Mouse (Mus musculus) liver, embryonic 13.5 days (tissue): ENCODE data around the gene Zfp59. TPM values are rescaled to one million over a fixed set of nuclear protein-coding genes. Genes with fewer than 3 reads are reported as not detected.
"Not testable (repeated sequence)": the region's sequence is repeated elsewhere in the genome, so short reads cannot be mapped to it uniquely, and the experiment has no call there.

ENCODE experiments used
- ATAC-seq: fragments of 200-750 bp; cut with Nextera tagmentation; 2 replicates; pipeline ENCODE4 v1.8.0; 2017; ENCODE audit warnings: low read depth, mild to moderate bottlenecking, moderate number of reproducible peaks, moderate library complexity
- DNase-seq: peaks from one replicate; pipeline ENCODE4 v3.0.0; 2022
- H3K27ac ChIP-seq: fragments of 300-500 bp; sonication (generic); 2 replicates; pipeline ENCODE4 v1.5.1; 2015; ENCODE audit warnings: moderate library complexity, mild to moderate bottlenecking, inconsistent platforms
- H3K27me3 ChIP-seq: fragments of 300-500 bp; sonication (generic); 2 replicates; pipeline ENCODE4 v1.6.1; 2015; ENCODE audit warnings: mild to moderate bottlenecking, inconsistent platforms
- H3K36me3 ChIP-seq: fragments of 300-500 bp; sonication (generic); 2 replicates; pipeline ENCODE4 v1.6.1; 2015; ENCODE audit warnings: mild to moderate bottlenecking, inconsistent platforms
- H3K4me1 ChIP-seq: fragments of 300-500 bp; sonication (generic); replicated peaks from 2 replicates; pipeline ENCODE4 v1.6.1; 2015; ENCODE audit warnings: inconsistent platforms
- H3K4me2 ChIP-seq: fragments of 300-500 bp; sonication (generic); 2 replicates; pipeline ENCODE4 v1.6.1; 2015; ENCODE audit warnings: inconsistent platforms, mild to moderate bottlenecking, moderate library complexity
- H3K4me3 ChIP-seq: fragments of 300-500 bp; sonication (generic); replicated peaks from 2 replicates; pipeline ENCODE4 v1.5.1; 2015; ENCODE audit warnings: mild to moderate bottlenecking, inconsistent platforms
- H3K9ac ChIP-seq: fragments of 300-500 bp; sonication (generic); 2 replicates; pipeline ENCODE4 v1.6.1; 2015; ENCODE audit warnings: mild to moderate bottlenecking, inconsistent platforms
- H3K9me3 ChIP-seq: fragments of 300-500 bp; sonication (generic); replicated peaks from 2 replicates; pipeline ENCODE4 v1.6.1; 2016; ENCODE audit warnings: inconsistent platforms
- WGBS: fragments of 180-500 bp; shearing (Covaris S2); methylation state at CpG from one replicate; pipeline ENCODE4 v1.1.7; 2015; ENCODE audit not compliant: insufficient replicate concordance; 5-methylcytosine and 5-hydroxymethylcytosine counted together
- polyA plus RNA-seq: library from polyadenylated mRNA; unstranded; fragments of >200 nt; fragmentation: Nextera tagmentation; extraction: Ambion mirVana; gene quantifications from 2 replicates; pipeline ENCODE4 v1.2.1, GENCODE M21; 2015

The Zfp59 gene
- 1.8 and 2.5 TPM in 2 replicates for polyA plus RNA-seq

DNA sequence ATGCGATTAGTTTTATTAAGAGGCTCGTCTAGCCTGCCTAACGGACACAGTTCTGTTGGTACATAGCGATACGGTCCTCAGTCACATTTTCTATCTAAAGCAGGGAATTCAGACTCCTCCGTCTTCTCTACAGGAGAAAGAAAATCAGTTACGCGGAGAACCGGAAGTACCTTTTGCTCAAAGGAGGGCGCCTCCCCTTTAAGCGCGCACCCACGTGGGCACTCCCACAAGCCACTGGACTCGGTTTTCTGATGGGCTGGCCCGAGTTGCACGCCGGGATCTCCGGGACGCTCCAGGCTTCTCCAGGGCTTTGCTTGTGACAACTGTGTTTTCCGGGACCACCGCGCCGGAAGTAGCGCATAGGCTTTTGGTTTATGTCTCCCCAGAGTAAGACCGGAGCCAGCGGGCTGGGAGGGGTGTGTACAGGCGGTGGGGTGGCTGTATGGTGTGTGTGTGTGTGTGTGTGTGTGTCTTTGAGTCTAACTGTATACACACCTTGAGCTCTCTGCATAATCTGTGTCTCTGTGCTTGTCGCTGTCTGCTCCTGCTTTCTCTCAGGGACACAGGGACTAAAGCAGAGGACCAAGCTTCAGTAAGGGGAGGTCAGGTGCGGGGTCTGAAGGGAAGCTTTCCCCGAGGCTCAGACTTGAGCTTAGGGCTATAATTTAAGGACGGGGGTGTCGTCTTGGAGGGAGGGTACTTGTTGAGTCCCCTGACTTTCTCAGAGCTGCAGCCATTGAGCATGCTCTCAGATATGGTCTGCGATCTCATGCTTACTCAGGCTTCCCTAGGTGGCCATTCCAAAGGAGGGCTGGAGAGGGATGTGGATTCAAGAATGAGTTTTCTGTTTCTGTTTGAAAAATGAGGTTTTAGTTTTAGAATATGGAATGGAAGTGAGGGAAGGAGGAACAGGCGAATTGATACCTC lies at the start of gene Zfp59:
Gene Zfp59 (plus strand): TSS at position 285 of the 927 bp plus-strand sequence.
- WGBS: 4% methylated on average over 34 of the region's 34 CpGs
- ATAC-seq: peak; percentile 92

DNA sequence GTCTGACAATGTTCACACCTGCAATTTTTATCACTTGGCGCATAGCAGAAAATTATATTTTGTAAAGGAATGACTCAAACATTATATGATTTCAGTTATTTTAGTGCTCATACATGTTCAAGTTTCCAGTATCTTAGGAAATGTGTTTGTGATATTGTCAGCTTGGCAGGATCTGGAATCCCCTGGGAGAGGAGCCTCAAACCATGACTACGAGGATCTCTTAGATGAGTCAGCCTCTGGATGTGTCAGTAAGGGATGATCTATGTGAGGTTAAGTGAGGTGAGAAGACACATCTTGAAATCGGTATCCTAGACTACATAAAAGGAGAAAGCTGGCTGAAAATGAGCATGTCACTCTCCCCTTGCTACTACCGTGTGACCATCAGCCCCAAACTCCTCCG lies 49.1 kb upstream of the Zfp59 start:
- Histone ChIP-seq H3K9me3 (no peaks in the 10 kb centered on the region; the same call in 1 of the 2 replicates), H3K27ac (no peak overlapping the region), H3K36me3 (no peaks in the 10 kb centered on the region), H3K4me1 (no peaks in the 10 kb centered on the region), H3K27me3 (no peaks in the 10 kb centered on the region), H3K4me3 (no peak overlapping the region), H3K9ac (no peak overlapping the region), H3K4me2 (no peak overlapping the region)
- DNase-seq (no peak), ATAC-seq (no peak)
- whole genome bisulfite sequencing: 63% methylated on average over 5 of the region's 5 CpGs

More for the DNA sequence above, at the start of gene Zfp59:
- Histone ChIP-seq H3K4me3 (peak within 1 kb of the TSS; percentile 66), H3K36me3 (0 out of 2 replicates have a peak, but pooled peaks cover 1% of the 10 kb centered on the region), H3K4me1 (peaks cover 13% of the 10 kb centered on the region), H3K27me3 (no peaks in the 10 kb centered on the region), H3K27ac (peak within 1 kb of the TSS; percentile 39; the same call in 1 of the 2 replicates), H3K9ac (peak within 1 kb of the TSS; percentile 63), H3K4me2 (peak within 1 kb of the TSS; percentile 68), H3K9me3 (no peaks in the 10 kb centered on the region)
- peak; percentile 76 for DNase-seq

- H3K9me3 ChIP-seq, H3K4me1 ChIP-seq, ATAC-seq, H3K27ac ChIP-seq, H3K36me3 ChIP-seq, H3K4me2 ChIP-seq, H3K4me3 ChIP-seq, H3K9ac ChIP-seq, H3K27me3 ChIP-seq, DNase-seq: not testable (repeated sequence)
- WGBS: 51% methylated on average over 3 of the region's 3 CpGs
These were observed 44.5 kb upstream of the Zfp59 start for GRCm38 (mm10) chr7:27793865-27794264.

DNA sequence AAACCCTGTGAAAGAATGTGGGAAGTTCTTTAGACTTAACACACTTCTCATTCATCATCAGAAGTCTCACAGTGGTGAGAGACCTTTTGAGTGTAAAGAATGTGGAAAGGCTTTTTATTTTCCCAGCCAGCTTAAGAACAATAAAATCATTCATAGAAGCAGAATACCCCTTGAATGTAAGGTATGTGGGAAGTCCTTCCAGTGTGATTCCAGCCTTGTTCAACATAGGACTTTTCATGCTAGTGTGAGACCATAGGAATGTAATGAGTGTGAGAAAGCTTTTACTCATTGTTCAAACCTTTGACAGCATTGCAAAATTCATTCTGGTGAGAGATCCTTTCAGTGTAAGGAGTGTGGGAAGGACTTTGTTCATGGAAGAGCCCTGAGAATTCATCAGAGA lies 43.8 kb upstream of the Zfp59 start:
- ATAC-seq (no peak), DNase-seq (no peak)
- no peaks in the 10 kb centered on the region; the same call in 1 of the 2 replicates for H3K9me3 ChIP-seq
- H3K4me1 ChIP-seq: no peaks in the 10 kb centered on the region
- H3K4me3 ChIP-seq: no peak overlapping the region
- no peak overlapping the region for H3K9ac ChIP-seq
- H3K4me2 ChIP-seq: no peak overlapping the region
- no peaks in the 10 kb centered on the region for H3K27me3 ChIP-seq
- no peaks in the 10 kb centered on the region for H3K36me3 ChIP-seq
- no peak overlapping the region for H3K27ac ChIP-seq

DNA sequence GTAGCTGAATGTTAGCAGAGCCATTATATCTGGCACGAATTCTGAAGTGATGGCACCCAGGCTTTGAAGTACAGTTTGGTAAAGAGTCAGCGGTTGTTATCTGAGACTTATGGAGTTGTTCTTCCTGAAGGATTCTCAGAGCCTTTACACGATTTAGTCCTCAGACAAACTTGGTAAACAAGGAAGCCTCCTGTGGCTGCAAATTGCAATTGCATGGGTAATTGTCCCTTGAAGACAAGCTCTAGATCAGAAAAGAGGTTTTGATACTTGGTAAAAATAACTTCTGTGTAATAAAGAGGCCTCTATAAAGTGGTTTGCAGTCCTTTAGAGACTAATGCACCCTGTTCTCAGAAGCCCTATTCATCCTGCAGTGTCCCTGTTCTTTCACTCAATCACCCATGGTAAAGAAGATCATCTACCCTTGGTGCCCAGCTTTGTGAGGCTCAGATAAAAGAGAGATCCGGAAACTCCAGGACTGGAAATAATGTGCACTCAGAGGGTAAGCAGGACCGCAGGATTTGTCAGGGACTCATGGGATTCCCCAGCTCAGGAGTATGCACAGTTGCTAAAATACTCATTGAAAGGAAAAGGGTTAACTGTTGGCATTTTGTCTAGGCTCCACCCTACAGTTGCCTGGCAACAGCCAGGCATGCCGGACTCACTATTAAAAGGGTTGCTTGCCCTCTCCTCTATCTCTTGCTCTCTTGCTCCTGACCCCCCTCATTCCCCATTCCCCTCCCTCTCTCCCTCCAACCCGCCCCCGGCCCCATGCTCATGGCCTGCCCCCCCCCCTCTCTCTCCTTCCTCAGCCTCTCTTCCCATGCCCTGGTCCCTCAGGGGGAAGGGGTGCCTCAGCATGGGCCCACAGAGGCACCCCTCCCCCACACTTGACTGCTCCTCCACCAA lies 40.2 kb upstream of the Zfp59 start:
- H3K27me3 ChIP-seq: no peaks in the 10 kb centered on the region
- H3K9me3 ChIP-seq: no peaks in the 10 kb centered on the region; the same call in 1 of the 2 replicates
- H3K4me1 ChIP-seq: no peaks in the 10 kb centered on the region
- H3K27ac ChIP-seq: no peak overlapping the region
- no peak overlapping the region for H3K4me2 ChIP-seq
- no peak for ATAC-seq
- WGBS: 32% methylated on average over 8 of the region's 8 CpGs
- no peaks in the 10 kb centered on the region for H3K36me3 ChIP-seq
- H3K4me3 ChIP-seq: no peak overlapping the region
- no peak for DNase-seq
- H3K9ac ChIP-seq: no peak overlapping the region

- DNase-seq: no peak
- no peaks in the 10 kb centered on the region for H3K36me3 ChIP-seq
- H3K9ac ChIP-seq: no peak overlapping the region
- H3K9me3 ChIP-seq: no peaks in the 10 kb centered on the region; the same call in 1 of the 2 replicates
- H3K4me1 ChIP-seq: peaks cover 11% of the 10 kb centered on the region
- H3K27me3 ChIP-seq: no peaks in the 10 kb centered on the region
- no peak for ATAC-seq
- H3K4me3 ChIP-seq: no peak overlapping the region
- WGBS: 51% methylated on average over 2 of the region's 2 CpGs
- no peak overlapping the region for H3K27ac ChIP-seq
- H3K4me2 ChIP-seq: no peak overlapping the region
These were observed 37.3 kb upstream of the Zfp59 start for GRCm38 (mm10) chr7:27801137-27801536.

GRCm38 (mm10) chr7:27802986-27803385 lies 35.4 kb upstream of the Zfp59 start:
- Histone ChIP-seq H3K36me3 (peaks cover 3% of the 10 kb centered on the region; the same call in 1 of the 2 replicates), H3K4me3 (no peak overlapping the region), H3K4me1 (peaks cover 11% of the 10 kb centered on the region), H3K9ac (no peak overlapping the region), H3K27ac (no peak overlapping the region), H3K4me2 (no peak overlapping the region), H3K9me3 (no peaks in the 10 kb centered on the region), H3K27me3 (no peaks in the 10 kb centered on the region)
- DNase-seq: no peak
- ATAC-seq: no peak
- 75% methylated on average over 5 of the region's 5 CpGs for WGBS

GRCm38 (mm10) chr7:27804297-27805030 lies 33.9 kb upstream of the Zfp59 start:
- H3K4me1 ChIP-seq: peaks cover 11% of the 10 kb centered on the region
- peak overlapping the region; percentile 70 for H3K4me3 ChIP-seq
- DNase-seq (peak; percentile 65), ATAC-seq (peak; percentile 88)
- peak overlapping the region; percentile 85 for H3K4me2 ChIP-seq
- peak overlapping the region; percentile 76 for H3K9ac ChIP-seq
- H3K36me3 ChIP-seq: peaks cover 17% of the 10 kb centered on the region
- no peaks in the 10 kb centered on the region for H3K27me3 ChIP-seq
- H3K27ac ChIP-seq: no peak overlapping the region; the same call in 1 of the 2 replicates
- H3K9me3 ChIP-seq: no peaks in the 10 kb centered on the region
- WGBS: under 1% methylated on average over 25 of the region's 25 CpGs

DNA sequence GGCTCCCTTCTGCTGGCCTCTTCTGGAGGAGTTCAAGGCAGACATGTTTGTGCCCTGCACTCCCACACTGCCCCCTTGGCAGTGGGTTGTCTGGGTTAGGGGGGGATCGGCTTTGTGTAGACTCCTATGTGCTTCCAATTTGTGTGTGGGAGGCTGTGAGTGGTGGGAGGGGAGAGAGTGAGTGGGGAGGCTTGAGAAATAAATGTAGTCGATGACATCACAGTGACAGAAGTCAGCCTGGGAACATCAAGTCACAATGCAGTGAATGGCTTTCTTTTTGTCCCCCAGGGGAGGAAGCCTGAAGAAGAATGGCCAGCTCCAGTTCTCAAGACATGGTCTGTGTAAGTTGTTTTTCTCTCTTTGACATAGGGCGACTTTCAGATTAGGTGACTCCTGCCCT lies 31.5 kb upstream of the Zfp59 start, which contains the start of gene Zfp626:
Gene Zfp626 (plus strand): TSS at position 301 of the 400 bp plus-strand sequence.
- not testable (repeated sequence) for H3K27ac ChIP-seq, H3K9me3 ChIP-seq, H3K27me3 ChIP-seq, H3K4me3 ChIP-seq, H3K9ac ChIP-seq, H3K4me2 ChIP-seq, ATAC-seq, DNase-seq
- WGBS: 76% methylated on average over 3 of the region's 3 CpGs
- H3K36me3 ChIP-seq: peaks cover 35% of the 10 kb centered on the region
- peaks cover 11% of the 10 kb centered on the region for H3K4me1 ChIP-seq

DNA sequence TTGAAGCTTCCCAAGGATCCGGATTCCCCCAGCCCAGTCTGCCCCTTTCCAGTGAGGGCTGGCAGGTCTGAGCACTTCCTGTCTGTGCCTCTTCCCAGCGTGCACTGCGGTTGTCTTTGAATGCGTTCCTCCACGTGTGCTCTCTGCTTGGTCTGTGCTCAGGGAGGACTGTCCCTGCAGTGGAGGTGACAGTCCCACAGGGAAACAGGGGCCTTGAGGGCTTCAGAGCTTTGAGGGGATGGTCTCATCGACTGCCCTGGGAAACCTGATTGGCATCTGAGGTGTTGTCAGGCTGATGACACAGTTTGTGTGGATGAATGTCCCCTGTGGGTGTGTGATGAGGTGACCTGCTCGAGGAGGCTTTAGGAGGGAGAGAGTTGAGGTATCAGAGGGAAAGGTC lies 31.1 kb upstream of the Zfp59 start:
- H3K4me2 ChIP-seq, DNase-seq, H3K27ac ChIP-seq, H3K4me3 ChIP-seq, H3K9me3 ChIP-seq, ATAC-seq, H3K27me3 ChIP-seq, H3K9ac ChIP-seq: not testable (repeated sequence)
- peaks cover 11% of the 10 kb centered on the region for H3K4me1 ChIP-seq
- 72% methylated on average over 7 of the region's 7 CpGs for WGBS
- H3K36me3 ChIP-seq: peaks cover 35% of the 10 kb centered on the region
